Mouse (Mus musculus): ENCODE measurements at regions not wholly inside any gene's neighbourhood (a gene's known extent, or its start where the extent isn't known, plus 50 kb on each side); places are given as distances from the start of the nearest gene placed in this dataset.

GRCm38 (mm10) chr8:26349231-26349630, 229.9 kb downstream of the Gm45692 start:
- Histone ChIP-seq H3K9ac (no peak overlapping the region), H3K4me3 (replicated peaks) (no peak overlapping the region), H3K27ac (no peak overlapping the region), H3K4me2 (no peak overlapping the region), H3K36me3 (replicated peaks) (no peaks in the 10 kb centered on the region), H3K9me3 (no peaks in the 10 kb centered on the region), H3K4me1 (0 out of 2 replicates have a peak, but pooled peaks cover 6% of the 10 kb centered on the region), H3K27me3 (0 out of 2 replicates have a peak, but pooled peaks cover 3% of the 10 kb centered on the region)
- ATAC-seq (ENCODE audit: low FRiP score), result no peak
- WGBS, result 90% methylated on average over 7 of the region's 7 CpGs

- 0 out of 2 replicates have a peak, but pooled peaks cover 3% of the 10 kb centered on the region for H3K27me3 ChIP-seq
- no peak overlapping the region for H3K9ac ChIP-seq
- no peak for ATAC-seq (ENCODE audit: low FRiP score)
- WGBS, result 97% methylated on average over 3 of the region's 3 CpGs
- no peak overlapping the region for H3K27ac ChIP-seq
- H3K4me2 ChIP-seq, result no peak overlapping the region
- H3K4me3 ChIP-seq (replicated peaks), result no peak overlapping the region
- no peaks in the 10 kb centered on the region for H3K9me3 ChIP-seq
- no peaks in the 10 kb centered on the region for H3K36me3 ChIP-seq (replicated peaks)
- H3K4me1 ChIP-seq, result 0 out of 2 replicates have a peak, but pooled peaks cover 6% of the 10 kb centered on the region
Observed at GRCm38 (mm10) chr8:26349854-26350253, 230.5 kb downstream of the Gm45692 start.

- 0 out of 2 replicates have a peak, but pooled peaks cover 6% of the 10 kb centered on the region for H3K4me1 ChIP-seq
- no peaks in the 10 kb centered on the region for H3K9me3 ChIP-seq
- 91% methylated on average over 4 of the region's 4 CpGs for WGBS
- H3K9ac ChIP-seq, result no peak overlapping the region
- no peaks in the 10 kb centered on the region for H3K36me3 ChIP-seq (replicated peaks)
- peaks cover 3% of the 10 kb centered on the region; the same call in 1 of the 2 replicates for H3K27me3 ChIP-seq
- H3K4me3 ChIP-seq (replicated peaks), result no peak overlapping the region
- H3K4me2 ChIP-seq, result no peak overlapping the region
- no peak for ATAC-seq (ENCODE audit: low FRiP score)
- no peak overlapping the region for H3K27ac ChIP-seq
Observed at GRCm38 (mm10) chr8:26350616-26351015, 231.3 kb downstream of the Gm45692 start.

- ATAC-seq (ENCODE audit: low FRiP score), result 0 out of 2 replicates have a peak, but pooled peaks have one; percentile 46
- 0 out of 2 replicates have a peak, but pooled peaks cover 6% of the 10 kb centered on the region for H3K4me1 ChIP-seq
- no peak overlapping the region for H3K27ac ChIP-seq
- no peak overlapping the region for H3K9ac ChIP-seq
- H3K9me3 ChIP-seq, result no peaks in the 10 kb centered on the region
- WGBS, result 64% methylated on average over 21 of the region's 21 CpGs
- no peak overlapping the region for H3K4me3 ChIP-seq (replicated peaks)
- H3K4me2 ChIP-seq, result peak overlapping the region; percentile 24; the same call in 1 of the 2 replicates
- H3K27me3 ChIP-seq, result peaks cover 5% of the 10 kb centered on the region; the same call in 1 of the 2 replicates
- no peaks in the 10 kb centered on the region for H3K36me3 ChIP-seq (replicated peaks)
Observed at GRCm38 (mm10) chr8:26351643-26352540, 232.6 kb downstream of the Gm45692 start.

GRCm38 (mm10) chr8:26352541-26353010, 233.2 kb downstream of the Gm45692 start:
- no peak overlapping the region for H3K27ac ChIP-seq
- WGBS, result 74% methylated on average over 9 of the region's 9 CpGs

GRCm38 (mm10) chr8:26353476-26353875, 234.1 kb downstream of the Gm45692 start:
- 75% methylated on average over 3 of the region's 3 CpGs for WGBS
- Histone ChIP-seq H3K27me3 (peaks cover 3% of the 10 kb centered on the region; the same call in 1 of the 2 replicates), H3K4me3 (replicated peaks) (no peak overlapping the region), H3K9me3 (no peaks in the 10 kb centered on the region), H3K36me3 (replicated peaks) (no peaks in the 10 kb centered on the region), H3K4me1 (0 out of 2 replicates have a peak, but pooled peaks cover 6% of the 10 kb centered on the region), H3K27ac (no peak overlapping the region), H3K4me2 (no peak overlapping the region), H3K9ac (no peak overlapping the region)
- no peak for ATAC-seq (ENCODE audit: low FRiP score)

More at GRCm38 (mm10) chr8:26352541-26353010, 233.2 kb downstream of the Gm45692 start:
- Histone ChIP-seq H3K4me2 (peak overlapping the region; percentile 24; the same call in 1 of the 2 replicates), H3K9ac (no peak overlapping the region), H3K9me3 (no peaks in the 10 kb centered on the region), H3K4me3 (replicated peaks) (no peak overlapping the region), H3K27me3 (peaks cover 5% of the 10 kb centered on the region; the same call in 1 of the 2 replicates), H3K36me3 (replicated peaks) (no peaks in the 10 kb centered on the region), H3K4me1 (0 out of 2 replicates have a peak, but pooled peaks cover 6% of the 10 kb centered on the region)
- ATAC-seq (ENCODE audit: low FRiP score), result no peak

GRCm38 (mm10) chr8:26354516-26354915, 235.2 kb downstream of the Gm45692 start:
- 75% methylated on average over 4 of the region's 4 CpGs for WGBS
- Histone ChIP-seq H3K27me3 (peaks cover 4% of the 10 kb centered on the region; the same call in 1 of the 2 replicates), H3K4me1 (0 out of 2 replicates have a peak, but pooled peaks cover 6% of the 10 kb centered on the region), H3K4me2 (no peak overlapping the region), H3K27ac (no peak overlapping the region), H3K9me3 (no peaks in the 10 kb centered on the region), H3K4me3 (replicated peaks) (no peak overlapping the region), H3K9ac (no peak overlapping the region), H3K36me3 (replicated peaks) (no peaks in the 10 kb centered on the region)
- ATAC-seq (ENCODE audit: low FRiP score), result no peak

GRCm38 (mm10) chr8:26356801-26357200, 237.5 kb downstream of the Gm45692 start:
- WGBS, result 92% methylated on average over 8 of the region's 8 CpGs
- H3K27me3 ChIP-seq, result peaks cover 8% of the 10 kb centered on the region; the same call in 1 of the 2 replicates

GRCm38 (mm10) chr8:26358711-26359136, 239.4 kb downstream of the Gm45692 start:
- no peak overlapping the region for H3K4me3 ChIP-seq (replicated peaks)
- WGBS, result 71% methylated on average over 13 of the region's 13 CpGs
- H3K9me3 ChIP-seq, result no peaks in the 10 kb centered on the region
- no peak for ATAC-seq (ENCODE audit: low FRiP score)
- no peak overlapping the region for H3K4me2 ChIP-seq
- H3K27me3 ChIP-seq, result peaks cover 15% of the 10 kb centered on the region; the same call in 1 of the 2 replicates
- H3K9ac ChIP-seq, result no peak overlapping the region
- no peaks in the 10 kb centered on the region for H3K36me3 ChIP-seq (replicated peaks)
- H3K4me1 ChIP-seq, result no peaks in the 10 kb centered on the region
- H3K27ac ChIP-seq, result no peak overlapping the region

More at GRCm38 (mm10) chr8:26356801-26357200, 237.5 kb downstream of the Gm45692 start:
- no peaks in the 10 kb centered on the region for H3K36me3 ChIP-seq (replicated peaks)
- no peak for ATAC-seq (ENCODE audit: low FRiP score)
- no peak overlapping the region for H3K4me2 ChIP-seq
- H3K4me1 ChIP-seq, result 0 out of 2 replicates have a peak, but pooled peaks cover 6% of the 10 kb centered on the region
- no peaks in the 10 kb centered on the region for H3K9me3 ChIP-seq
- no peak overlapping the region for H3K4me3 ChIP-seq (replicated peaks)
- H3K27ac ChIP-seq, result no peak overlapping the region
- H3K9ac ChIP-seq, result no peak overlapping the region

GRCm38 (mm10) chr8:26362366-26362765, 243.0 kb downstream of the Gm45692 start:
- no peaks in the 10 kb centered on the region for H3K36me3 ChIP-seq (replicated peaks)
- no peaks in the 10 kb centered on the region for H3K4me1 ChIP-seq
- no peak overlapping the region for H3K4me3 ChIP-seq (replicated peaks)
- H3K4me2 ChIP-seq, result no peak overlapping the region
- 0 out of 2 replicates have a peak, but pooled peaks cover 17% of the 10 kb centered on the region for H3K27me3 ChIP-seq
- no peak overlapping the region for H3K9ac ChIP-seq
- H3K27ac ChIP-seq, result no peak overlapping the region
- ATAC-seq (ENCODE audit: low FRiP score), result no peak
- WGBS, result 82% methylated on average over 5 of the region's 5 CpGs
- H3K9me3 ChIP-seq, result no peaks in the 10 kb centered on the region

GRCm38 (mm10) chr8:26363616-26364015, 244.3 kb downstream of the Gm45692 start:
- 72% methylated on average over 4 of the region's 4 CpGs for WGBS
- Histone ChIP-seq H3K4me2 (no peak overlapping the region), H3K9me3 (no peaks in the 10 kb centered on the region), H3K9ac (no peak overlapping the region), H3K4me1 (no peaks in the 10 kb centered on the region), H3K4me3 (replicated peaks) (no peak overlapping the region), H3K36me3 (replicated peaks) (no peaks in the 10 kb centered on the region), H3K27me3 (0 out of 2 replicates have a peak, but pooled peaks cover 17% of the 10 kb centered on the region), H3K27ac (no peak overlapping the region)
- ATAC-seq (ENCODE audit: low FRiP score), result no peak

GRCm38 (mm10) chr8:26364637-26365036, 245.3 kb downstream of the Gm45692 start:
- H3K27ac ChIP-seq, result no peak overlapping the region
- H3K27me3 ChIP-seq, result 0 out of 2 replicates have a peak, but pooled peaks cover 15% of the 10 kb centered on the region
- H3K9me3 ChIP-seq, result no peaks in the 10 kb centered on the region
- no peak overlapping the region for H3K4me3 ChIP-seq (replicated peaks)
- no peak for ATAC-seq (ENCODE audit: low FRiP score)
- no peaks in the 10 kb centered on the region for H3K4me1 ChIP-seq
- no peak overlapping the region for H3K9ac ChIP-seq
- H3K4me2 ChIP-seq, result no peak overlapping the region
- WGBS, result 72% methylated on average over 4 of the region's 4 CpGs
- H3K36me3 ChIP-seq (replicated peaks), result no peaks in the 10 kb centered on the region

Measured in forebrain, embryonic 12.5 days (tissue).